Mouse (Mus musculus): ENCODE measurements around the gene Ilf3. TPM values are rescaled to one million over a fixed set of nuclear protein-coding genes. Genes with fewer than 3 reads are reported as not detected.

Ilf3 gene
- total RNA-seq, 1 experiment from 2014 or later: 69.5 TPM

GRCm38 (mm10) chr9:21346627-21347365, 20.9 kb upstream of the Ilf3 start:
- no peak for DNase-seq

GRCm38 (mm10) chr9:21348152-21348551, 19.5 kb upstream of the Ilf3 start:
- DNase-seq: no peak

- no peak for DNase-seq
Measured at GRCm38 (mm10) chr9:21351178-21351577, 16.5 kb upstream of the Ilf3 start.

- no peak for DNase-seq
Measured at GRCm38 (mm10) chr9:21351702-21352377, 15.8 kb upstream of the Ilf3 start.

- no peak for DNase-seq
Measured at GRCm38 (mm10) chr9:21352463-21353372, 15.0 kb upstream of the Ilf3 start.

GRCm38 (mm10) chr9:21353373-21353686, 14.3 kb upstream of the Ilf3 start:
- no peak for DNase-seq

GRCm38 (mm10) chr9:21354796-21355195, 12.9 kb upstream of the Ilf3 start:
- DNase-seq: no peak

GRCm38 (mm10) chr9:21356981-21357718, 10.5 kb upstream of the Ilf3 start:
- DNase-seq: peak; percentile 30

GRCm38 (mm10) chr9:21366541-21367220, 990 bp upstream of the Ilf3 start:
- DNase-seq: peak; percentile 66

- peak; percentile 66 for DNase-seq
Measured at GRCm38 (mm10) chr9:21368131-21368584, 487 bp downstream of the Ilf3 start.

- no peak for DNase-seq
Measured at GRCm38 (mm10) chr9:21369080-21369479, 1.4 kb downstream of the Ilf3 start.

- DNase-seq: no peak
Measured at GRCm38 (mm10) chr9:21370876-21371275, 3.2 kb downstream of the Ilf3 start.

- DNase-seq: no peak
Measured at GRCm38 (mm10) chr9:21372508-21372907, 4.8 kb downstream of the Ilf3 start.

GRCm38 (mm10) chr9:21379195-21379594, 11.5 kb downstream of the Ilf3 start:
- no peak for DNase-seq

- no peak for DNase-seq
Measured at GRCm38 (mm10) chr9:21380868-21381267, 13.2 kb downstream of the Ilf3 start.

GRCm38 (mm10) chr9:21383966-21384365, 16.3 kb downstream of the Ilf3 start:
- no peak for DNase-seq

GRCm38 (mm10) chr9:21392646-21393175, 25.0 kb downstream of the Ilf3 start:
- no peak for DNase-seq

- DNase-seq: no peak
Measured at GRCm38 (mm10) chr9:21395692-21396091, 28.0 kb downstream of the Ilf3 start.

GRCm38 (mm10) chr9:21397170-21397569, 29.5 kb downstream of the Ilf3 start:
- no peak for DNase-seq

GRCm38 (mm10) chr9:21401042-21401441, 33.4 kb downstream of the Ilf3 start:
- no peak for DNase-seq

- DNase-seq: no peak
Measured at GRCm38 (mm10) chr9:21402764-21403253, 35.1 kb downstream of the Ilf3 start.

All from adrenal gland, postnatal 25 days (tissue).